Mouse (Mus musculus) heart, embryonic 12.5 days (tissue): ENCODE results near the gene Eml4. TPM values are rescaled to one million over a fixed set of nuclear protein-coding genes. Genes with fewer than 3 reads are reported as not detected.

Source experiments
- ATAC-seq: fragments of 200-750 bp; cut with Nextera tagmentation; 2 replicates; pipeline ENCODE4 v1.8.0; 2017; ENCODE audit warnings: moderate TSS enrichment, moderate library complexity; ENCODE audit not compliant: insufficient number of reproducible peaks, low FRiP score
- H3K27ac ChIP-seq: fragments of 300-500 bp; sonication (generic); 2 replicates; pipeline ENCODE4 v1.5.1; 2016; ENCODE audit warnings: mild to moderate bottlenecking, moderate library complexity; ENCODE audit not compliant: poor library complexity, severe bottlenecking
- H3K27me3 ChIP-seq: fragments of 300-500 bp; sonication (generic); replicated peaks from 2 replicates; pipeline ENCODE4 v1.6.1; 2016; ENCODE audit warnings: mild to moderate bottlenecking, moderate library complexity
- H3K36me3 ChIP-seq: fragments of 300-500 bp; sonication (generic); 2 replicates; pipeline ENCODE4 v1.6.1; 2016; ENCODE audit warnings: mild to moderate bottlenecking, moderate library complexity
- H3K4me1 ChIP-seq: fragments of 300-500 bp; sonication (generic); replicated peaks from 2 replicates; pipeline ENCODE4 v1.6.1; 2016; ENCODE audit warnings: mild to moderate bottlenecking
- H3K4me2 ChIP-seq: fragments of 300-500 bp; sonication (generic); 2 replicates; pipeline ENCODE4 v1.6.1; 2016; ENCODE audit warnings: mild to moderate bottlenecking, moderate library complexity
- H3K4me3 ChIP-seq: fragments of 300-500 bp; sonication (generic); 2 replicates; pipeline ENCODE4 v1.5.1; 2016; ENCODE audit warnings: mild to moderate bottlenecking
- H3K9ac ChIP-seq: fragments of 300-500 bp; sonication (generic); 2 replicates; pipeline ENCODE4 v1.6.1; 2016; ENCODE audit warnings: mild to moderate bottlenecking, moderate library complexity
- H3K9me3 ChIP-seq: fragments of 300-500 bp; sonication (generic); replicated peaks from 2 replicates; pipeline ENCODE4 v1.6.1; 2016; ENCODE audit warnings: mild to moderate bottlenecking, moderate library complexity
- WGBS: fragments of 180-500 bp; shearing (Covaris S2); methylation state at CpG from one replicate; pipeline ENCODE4 v1.1.7; 2016; 5-methylcytosine and 5-hydroxymethylcytosine counted together
- polyA plus RNA-seq: library from polyadenylated mRNA; unstranded; fragments of >200 nt; fragmentation: Nextera tagmentation; extraction: Ambion mirVana; gene quantifications from 2 replicates; pipeline ENCODE4 v1.2.1, GENCODE M21; 2016

Eml4 gene
- polyA plus RNA-seq, 1 experiment from 2014 or later: 27.6 TPM

DNA sequence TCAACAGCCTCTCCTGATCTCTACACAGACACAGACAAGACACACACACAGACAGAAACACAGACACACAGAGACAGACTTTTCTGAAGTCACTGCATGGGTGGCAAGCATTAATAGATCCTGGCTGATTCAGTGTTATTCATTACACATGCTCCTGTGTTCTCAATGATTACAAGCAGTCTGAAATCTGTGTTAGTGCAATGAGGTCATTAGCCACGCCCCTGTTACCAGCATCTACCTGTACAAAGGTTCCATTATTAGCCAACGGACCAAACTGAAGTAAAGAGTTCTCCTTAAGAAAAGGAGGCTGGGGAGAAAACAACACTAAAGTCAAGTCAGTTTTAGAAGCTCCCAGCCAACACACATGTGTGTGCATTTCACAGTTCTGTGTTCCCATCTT, 153.0 kb downstream of the Eml4 start:
- H3K9ac ChIP-seq: no peak overlapping the region
- no peaks in the 10 kb centered on the region for H3K9me3 ChIP-seq
- H3K36me3 ChIP-seq: peaks cover 43% of the 10 kb centered on the region
- H3K27ac ChIP-seq: no peak overlapping the region
- ATAC-seq: no peak
- no peak overlapping the region for H3K4me2 ChIP-seq
- no peaks in the 10 kb centered on the region for H3K27me3 ChIP-seq
- H3K4me1 ChIP-seq: peaks cover 26% of the 10 kb centered on the region
- H3K4me3 ChIP-seq: no peak overlapping the region
- 81% methylated on average over 2 of the region's 2 CpGs for WGBS

GRCm38 (mm10) chr17:83512130-83512529, 161.4 kb downstream of the Eml4 start:
- H3K4me2 ChIP-seq: no peak overlapping the region
- 0 out of 2 replicates have a peak overlapping the region, but pooled peaks have one; percentile 91 for H3K4me3 ChIP-seq
- no peaks in the 10 kb centered on the region for H3K9me3 ChIP-seq
- H3K9ac ChIP-seq: no peak overlapping the region
- H3K27ac ChIP-seq: no peak overlapping the region
- 87% methylated on average over 3 of the region's 3 CpGs for WGBS
- H3K4me1 ChIP-seq: peaks cover 27% of the 10 kb centered on the region
- no peak for ATAC-seq
- no peaks in the 10 kb centered on the region for H3K36me3 ChIP-seq
- H3K27me3 ChIP-seq: no peaks in the 10 kb centered on the region

- Histone ChIP-seq H3K9ac (peak overlapping the region; percentile 93), H3K36me3 (no peaks in the 10 kb centered on the region), H3K27ac (peak overlapping the region; percentile 74), H3K9me3 (no peaks in the 10 kb centered on the region), H3K27me3 (no peaks in the 10 kb centered on the region), H3K4me1 (peaks cover 19% of the 10 kb centered on the region), H3K4me3 (peak overlapping the region; percentile 91), H3K4me2 (peak overlapping the region; percentile 84)
- 1% methylated on average over 24 of the region's 24 CpGs for WGBS
- ATAC-seq: peak; percentile 62
Measured at GRCm38 (mm10) chr17:83513655-83514212, 163.0 kb downstream of the Eml4 start.

- Histone ChIP-seq H3K4me3 (peak overlapping the region; percentile 91), H3K36me3 (no peaks in the 10 kb centered on the region), H3K27ac (peak overlapping the region; percentile 74), H3K9ac (peak overlapping the region; percentile 93), H3K4me2 (peak overlapping the region; percentile 84), H3K27me3 (no peaks in the 10 kb centered on the region), H3K4me1 (peaks cover 19% of the 10 kb centered on the region), H3K9me3 (no peaks in the 10 kb centered on the region)
- WGBS: under 1% methylated on average over 33 of the region's 33 CpGs
- peak; percentile 99 for ATAC-seq
Measured at GRCm38 (mm10) chr17:83514213-83514701, 163.5 kb downstream of the Eml4 start.

DNA sequence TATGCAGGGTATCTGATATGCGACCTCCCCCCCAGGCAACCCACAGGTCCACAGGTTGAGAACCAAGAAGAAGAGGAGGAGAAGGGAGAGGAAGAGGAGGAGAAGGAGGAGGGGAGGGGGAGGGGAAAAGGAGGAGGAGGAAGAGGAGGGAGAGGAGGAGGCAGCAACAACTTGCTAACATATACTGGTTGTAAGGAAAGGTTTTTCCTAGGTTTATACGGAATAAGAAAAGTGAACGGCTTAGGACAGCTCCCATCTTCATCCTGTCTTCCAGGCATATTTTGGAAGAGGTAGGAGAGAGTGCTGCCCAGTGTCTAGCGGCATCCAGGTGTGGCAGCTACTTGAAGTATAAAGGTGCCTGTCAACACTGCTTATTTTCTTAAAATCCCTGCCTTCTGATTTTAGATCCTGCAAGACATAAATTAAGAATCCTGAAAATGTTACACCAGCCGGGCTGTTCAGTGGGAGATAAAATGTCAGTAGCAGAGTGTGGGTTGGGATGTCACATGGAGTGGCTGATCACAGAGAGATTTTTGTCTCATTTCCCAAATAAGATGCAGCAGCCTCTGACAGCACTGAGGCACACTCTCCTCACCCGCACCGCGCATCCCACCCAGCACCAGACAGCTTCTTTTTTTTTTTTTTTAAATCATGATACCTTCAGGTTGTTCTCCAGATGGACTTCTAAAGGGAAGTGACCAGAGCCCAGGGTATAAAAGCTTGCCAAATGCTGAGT, 166.7 kb downstream of the Eml4 start, which contains the start of gene Cox7a2l:
Gene Cox7a2l (minus strand): TSS at position 51 of the 736 bp plus-strand sequence.
- H3K9ac ChIP-seq: no peak within 1 kb of the TSS
- WGBS: 88% methylated on average over 8 of the region's 8 CpGs
- no peak within 1 kb of the TSS for H3K4me2 ChIP-seq
- no peak for ATAC-seq
- H3K27me3 ChIP-seq: no peaks in the 10 kb centered on the region
- no peak within 1 kb of the TSS for H3K27ac ChIP-seq
- H3K4me1 ChIP-seq: peaks cover 11% of the 10 kb centered on the region
- H3K9me3 ChIP-seq: no peaks in the 10 kb centered on the region
- no peak within 1 kb of the TSS for H3K4me3 ChIP-seq
- no peaks in the 10 kb centered on the region for H3K36me3 ChIP-seq

DNA sequence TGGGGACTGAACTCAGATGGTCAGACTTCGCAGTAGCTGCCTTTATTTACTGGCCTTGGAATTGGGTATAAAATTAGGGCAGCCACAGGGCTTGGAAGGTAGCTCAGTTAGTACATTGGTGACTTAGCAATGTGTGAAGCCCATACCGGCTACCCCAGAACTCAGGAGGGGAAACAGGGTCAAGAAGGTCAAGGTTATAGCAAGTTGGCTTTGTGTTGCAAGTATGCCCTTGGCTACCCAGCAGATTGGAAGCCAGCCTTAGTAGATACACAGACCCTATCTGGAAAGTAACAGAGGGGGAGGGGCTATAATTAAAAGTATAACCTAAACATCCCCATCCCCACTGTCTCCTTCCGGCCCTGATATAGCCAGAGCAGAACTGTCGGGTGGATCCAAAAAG, 171.2 kb downstream of the Eml4 start:
- no peaks in the 10 kb centered on the region for H3K36me3 ChIP-seq
- H3K4me1 ChIP-seq: peaks cover 17% of the 10 kb centered on the region
- no peak overlapping the region for H3K9ac ChIP-seq
- H3K27ac ChIP-seq: no peak overlapping the region
- H3K4me3 ChIP-seq: no peak overlapping the region
- no peaks in the 10 kb centered on the region for H3K27me3 ChIP-seq
- no peak overlapping the region for H3K4me2 ChIP-seq
- H3K9me3 ChIP-seq: no peaks in the 10 kb centered on the region
- no peak for ATAC-seq
- 85% methylated on average over 4 of the region's 4 CpGs for WGBS

DNA sequence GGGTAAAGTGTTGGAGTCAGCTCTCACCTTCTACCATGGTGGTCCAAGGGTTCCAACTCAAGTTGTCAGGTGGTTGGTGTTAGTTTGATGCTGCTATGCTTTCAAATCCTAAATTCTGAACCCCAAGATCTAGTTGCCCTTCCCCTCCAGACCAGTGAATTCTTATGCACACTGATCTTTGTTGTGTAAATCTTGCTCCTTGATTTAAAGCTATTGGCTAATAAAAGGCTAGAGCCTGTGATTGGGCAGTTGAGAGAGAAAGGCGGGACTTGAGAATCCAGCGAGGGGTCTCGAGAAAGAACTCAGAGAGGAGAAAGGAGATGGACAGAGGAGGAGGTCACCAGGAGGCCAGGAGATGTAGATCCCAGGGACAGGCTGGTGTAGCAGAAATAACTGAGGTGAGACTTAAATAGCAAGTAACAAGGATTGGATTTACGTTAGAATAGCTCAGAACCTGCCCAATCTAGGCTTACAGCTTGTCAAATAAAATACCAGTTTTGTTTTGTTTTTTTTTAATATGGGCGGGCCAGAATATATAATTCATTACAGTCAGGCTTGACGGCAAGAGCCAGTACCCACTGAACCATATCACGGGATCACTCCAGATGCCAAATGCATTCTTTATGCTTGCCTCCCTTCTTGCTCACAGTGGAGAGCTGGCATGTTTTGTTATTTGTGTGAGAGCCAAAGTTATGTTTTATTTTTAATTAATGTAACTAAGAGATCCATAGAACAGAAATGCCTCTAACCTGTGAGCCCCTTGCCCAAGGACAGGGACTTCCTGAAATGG, 172.1 kb downstream of the Eml4 start:
- no peak overlapping the region for H3K27ac ChIP-seq
- no peaks in the 10 kb centered on the region for H3K9me3 ChIP-seq
- H3K36me3 ChIP-seq: no peaks in the 10 kb centered on the region
- H3K4me3 ChIP-seq: no peak overlapping the region
- no peaks in the 10 kb centered on the region for H3K27me3 ChIP-seq
- no peak overlapping the region for H3K9ac ChIP-seq
- no peak for ATAC-seq
- H3K4me1 ChIP-seq: peaks cover 26% of the 10 kb centered on the region
- no peak overlapping the region for H3K4me2 ChIP-seq
- 66% methylated on average over 7 of the region's 7 CpGs for WGBS

DNA sequence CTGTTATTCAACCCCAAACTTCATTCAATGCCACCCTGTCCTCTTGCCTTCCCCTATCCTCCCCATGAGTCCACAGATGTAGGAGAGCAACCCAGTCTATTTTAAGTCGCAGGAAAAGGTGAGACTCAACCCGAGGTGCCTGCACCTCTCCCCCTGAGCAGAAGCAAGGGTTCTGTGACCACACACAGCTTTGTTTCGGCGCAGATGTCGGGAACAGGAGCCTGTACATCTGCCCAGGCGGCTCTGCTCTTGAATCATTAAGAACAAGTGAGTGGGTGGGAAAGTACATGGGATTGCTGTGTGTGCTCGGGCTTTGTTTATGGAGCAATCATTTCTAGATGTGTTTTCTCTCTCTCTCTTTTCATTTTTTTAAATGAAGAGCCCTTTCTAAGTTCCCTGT, 174.0 kb downstream of the Eml4 start:
- no peak overlapping the region for H3K4me2 ChIP-seq
- H3K4me3 ChIP-seq: no peak overlapping the region
- no peak overlapping the region for H3K9ac ChIP-seq
- no peak for ATAC-seq
- no peaks in the 10 kb centered on the region for H3K27me3 ChIP-seq
- no peaks in the 10 kb centered on the region for H3K9me3 ChIP-seq
- H3K4me1 ChIP-seq: peaks cover 38% of the 10 kb centered on the region
- 62% methylated on average over 7 of the region's 7 CpGs for WGBS
- H3K27ac ChIP-seq: no peak overlapping the region
- H3K36me3 ChIP-seq: no peaks in the 10 kb centered on the region

DNA sequence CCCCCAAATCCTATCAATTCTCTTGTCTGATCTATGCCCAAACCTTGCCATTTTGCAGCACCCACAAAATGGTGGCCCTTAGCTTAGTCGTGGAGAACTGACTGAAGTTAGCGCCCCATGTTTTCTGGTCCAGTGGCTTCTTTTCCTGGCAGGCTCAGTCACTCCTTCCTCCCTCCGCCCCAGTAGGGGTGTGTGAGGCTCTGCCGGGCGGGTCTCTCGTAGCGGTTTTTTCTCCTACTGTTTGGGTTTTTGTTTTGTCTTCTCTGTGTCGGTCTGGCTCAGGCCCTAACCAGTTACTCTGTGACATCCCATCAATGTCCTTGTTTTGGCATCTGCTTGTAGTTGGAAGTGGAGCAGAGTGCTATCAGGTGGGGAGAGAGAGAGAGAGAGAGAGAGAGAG, 174.9 kb downstream of the Eml4 start:
- peak overlapping the region; percentile 37; the same call in 1 of the 2 replicates for H3K9ac ChIP-seq
- peaks cover 38% of the 10 kb centered on the region for H3K4me1 ChIP-seq
- H3K27me3 ChIP-seq: no peaks in the 10 kb centered on the region
- H3K27ac ChIP-seq: peak overlapping the region; percentile 80
- H3K4me3 ChIP-seq: no peak overlapping the region
- no peak for ATAC-seq
- H3K4me2 ChIP-seq: peak overlapping the region; percentile 48
- H3K9me3 ChIP-seq: no peaks in the 10 kb centered on the region
- H3K36me3 ChIP-seq: no peaks in the 10 kb centered on the region
- WGBS: 8% methylated on average over 8 of the region's 8 CpGs

DNA sequence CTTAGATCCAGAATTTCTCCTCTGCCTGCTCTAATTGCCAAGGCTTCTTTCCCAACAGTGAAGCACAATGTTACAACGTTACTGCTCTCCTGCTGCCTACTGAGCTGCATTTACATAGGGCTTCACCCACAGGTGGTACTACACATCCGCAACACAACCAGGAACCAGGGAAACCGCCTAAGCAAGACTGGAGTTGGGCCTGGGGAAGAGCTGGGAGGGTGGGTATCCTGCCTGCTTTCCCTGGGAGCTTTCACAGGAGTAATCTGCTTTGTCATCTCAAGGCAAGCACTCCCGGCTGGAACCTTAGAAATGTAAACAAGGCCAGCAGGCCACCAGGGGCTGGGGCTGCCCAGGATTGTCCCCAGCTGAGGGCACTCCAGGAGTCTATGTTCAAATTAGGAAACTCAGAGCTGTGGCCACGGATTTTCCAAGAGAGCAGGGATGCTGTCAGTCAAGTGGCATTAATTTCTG, 175.4 kb downstream of the Eml4 start:
- peak; percentile 31 for ATAC-seq

More for the DNA sequence above, 175.4 kb downstream of the Eml4 start:
- 14% methylated on average over 5 of the region's 5 CpGs for WGBS
- Histone ChIP-seq H3K9me3 (no peaks in the 10 kb centered on the region), H3K4me1 (peaks cover 38% of the 10 kb centered on the region), H3K36me3 (no peaks in the 10 kb centered on the region), H3K27ac (peak overlapping the region; percentile 80), H3K9ac (peak overlapping the region; percentile 46; the same call in 1 of the 2 replicates), H3K27me3 (no peaks in the 10 kb centered on the region), H3K4me3 (no peak overlapping the region), H3K4me2 (0 out of 2 replicates have a peak overlapping the region, but pooled peaks have one; percentile 28)
